Mouse (Mus musculus): ENCODE data around the gene Surf1. TPM values are rescaled to one million over a fixed set of nuclear protein-coding genes. Genes with fewer than 3 reads are reported as not detected.

Surf1 gene
- polyA plus RNA-seq, 1 experiment from 2014 or later: 86.9 TPM

DNA sequence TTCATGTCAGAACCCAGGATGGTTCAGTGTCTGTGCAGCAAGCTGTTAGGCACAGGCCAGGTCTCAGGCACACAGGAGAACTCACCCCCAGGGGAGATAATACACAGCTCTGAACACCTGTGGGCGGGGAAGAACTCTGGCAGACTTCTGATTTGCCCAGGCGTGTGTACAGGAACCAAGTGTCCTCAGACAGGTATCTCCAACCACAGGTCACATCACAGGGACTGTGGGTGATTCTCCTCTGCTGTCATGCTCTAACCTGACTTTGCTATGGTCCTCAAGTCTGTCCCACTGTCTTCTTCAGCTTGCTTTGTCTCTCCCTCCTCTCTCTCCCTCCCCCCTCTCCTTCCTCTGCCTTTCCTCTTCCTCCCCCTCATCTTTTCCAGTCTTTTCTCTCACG lies 51.5 kb downstream of the Surf1 start, which contains the start of gene Abo:
TSS of gene Abo (minus strand) at position 101 of the 400 bp plus-strand sequence.
- no peak for DNase-seq (ENCODE audit: low spot score)
- no peak within 1 kb of the TSS for H3K9ac ChIP-seq
- no peaks in the 10 kb centered on the region for H3K27me3 ChIP-seq (ENCODE audit: control insufficient read depth, insufficient read depth, low read length)
- no peak for ATAC-seq (ENCODE audit: low FRiP score)
- no peak within 1 kb of the TSS for H3K4me3 ChIP-seq (replicated peaks; ENCODE audit: low read length)
- no peaks in the 10 kb centered on the region for H3K4me1 ChIP-seq (replicated peaks; ENCODE audit: control insufficient read depth, insufficient read depth, low read length)
- WGBS: 71% methylated on average over 3 of the region's 3 CpGs
- no peak within 1 kb of the TSS for H3K4me2 ChIP-seq (replicated peaks)
- no peaks in the 10 kb centered on the region for H3K36me3 ChIP-seq (replicated peaks; ENCODE audit: control insufficient read depth, insufficient read depth)
- H3K27ac ChIP-seq: no peak within 1 kb of the TSS
- no peaks in the 10 kb centered on the region for H3K9me3 ChIP-seq (ENCODE audit: control insufficient read depth, low read length)

Other genes with a start within 250 kb of the Surf1 start
- gene Lcn4, start 245.2 kb downstream of the Surf1 start, polyA plus RNA-seq (2014; fragmentation: Nextera tagmentation; extraction: Ambion mirVana): not detected in 2 replicates
- not detected in 2 replicates for gene Abo, start 51.6 kb downstream of the Surf1 start, polyA plus RNA-seq (2014; fragmentation: Nextera tagmentation; extraction: Ambion mirVana)
- gene Surf6, start 13.7 kb downstream of the Surf1 start, polyA plus RNA-seq (2014; fragmentation: Nextera tagmentation; extraction: Ambion mirVana): 15.1 and 15.9 TPM in 2 replicates
- 113 TPM in 2 replicates for gene Med22, start 5.9 kb downstream of the Surf1 start, polyA plus RNA-seq (2014; fragmentation: Nextera tagmentation; extraction: Ambion mirVana)
- 439 and 494 TPM in 2 replicates for gene Rpl7a, start 5.8 kb downstream of the Surf1 start, polyA plus RNA-seq (2014; fragmentation: Nextera tagmentation; extraction: Ambion mirVana)
- 44.1 and 45.2 TPM in 2 replicates for gene Surf2, start 163 bp downstream of the Surf1 start, polyA plus RNA-seq (2014; fragmentation: Nextera tagmentation; extraction: Ambion mirVana)
- gene Surf4, start 17.4 kb upstream of the Surf1 start, polyA plus RNA-seq (2014; fragmentation: Nextera tagmentation; extraction: Ambion mirVana): 109 and 117 TPM in 2 replicates
- 0.16 TPM in 1 of 2 replicates, not detected in the other for gene Stkld1, start 17.5 kb upstream of the Surf1 start, polyA plus RNA-seq (2014; fragmentation: Nextera tagmentation; extraction: Ambion mirVana)
- 32.6 and 35.8 TPM in 2 replicates for gene Rexo4, start 47.9 kb upstream of the Surf1 start, polyA plus RNA-seq (2014; fragmentation: Nextera tagmentation; extraction: Ambion mirVana)
- gene Adamts13, start 56.9 kb upstream of the Surf1 start, polyA plus RNA-seq (2014; fragmentation: Nextera tagmentation; extraction: Ambion mirVana): 0.11 TPM in 1 of 2 replicates, not detected in the other
- gene Cacfd1, start 93.4 kb upstream of the Surf1 start, polyA plus RNA-seq (2014; fragmentation: Nextera tagmentation; extraction: Ambion mirVana): 72.7 and 83.7 TPM in 2 replicates
- 10.1 and 10.8 TPM in 2 replicates for gene Slc2a6, start 111.5 kb upstream of the Surf1 start, polyA plus RNA-seq (2014; fragmentation: Nextera tagmentation; extraction: Ambion mirVana)
- 0.32 TPM in 1 of 2 replicates, not detected in the other for gene Mymk, start 155.6 kb upstream of the Surf1 start, polyA plus RNA-seq (2014; fragmentation: Nextera tagmentation; extraction: Ambion mirVana)
- gene Adamtsl2, start 162.8 kb upstream of the Surf1 start, polyA plus RNA-seq (2014; fragmentation: Nextera tagmentation; extraction: Ambion mirVana): 9.1 and 10.0 TPM in 2 replicates
- 7.9 and 9.4 TPM in 2 replicates for gene Fam163b, start 226.0 kb upstream of the Surf1 start, polyA plus RNA-seq (2014; fragmentation: Nextera tagmentation; extraction: Ambion mirVana)
- 2.3 and 3.7 TPM in 2 replicates for gene Dbh, start 248.7 kb upstream of the Surf1 start, polyA plus RNA-seq (2014; fragmentation: Nextera tagmentation; extraction: Ambion mirVana)